Mouse (Mus musculus): ENCODE measurements around the gene R3hcc1l.

GRCm38 (mm10) chr19:42613116-42613515 lies 94.6 kb downstream of the R3hcc1l start:
- TF ChIP-seq CTCF (IDR thresholded peaks at IDR 0.05; ENCODE audit: borderline replicate concordance, insufficient read depth, low read depth, low read length) (no peak), POLR2A (IDR thresholded peaks at IDR 0.05; ENCODE audit: borderline replicate concordance, insufficient read depth, low read length) (no peak)
